Mouse (Mus musculus): ENCODE data around the gene P3h2. TPM values are rescaled to one million over a fixed set of nuclear protein-coding genes. Genes with fewer than 3 reads are reported as not detected.

Gene P3h2
- polyA plus RNA-seq (2012; rRNA removed) = 1.7 and 3.3 TPM in 2 replicates

DNA sequence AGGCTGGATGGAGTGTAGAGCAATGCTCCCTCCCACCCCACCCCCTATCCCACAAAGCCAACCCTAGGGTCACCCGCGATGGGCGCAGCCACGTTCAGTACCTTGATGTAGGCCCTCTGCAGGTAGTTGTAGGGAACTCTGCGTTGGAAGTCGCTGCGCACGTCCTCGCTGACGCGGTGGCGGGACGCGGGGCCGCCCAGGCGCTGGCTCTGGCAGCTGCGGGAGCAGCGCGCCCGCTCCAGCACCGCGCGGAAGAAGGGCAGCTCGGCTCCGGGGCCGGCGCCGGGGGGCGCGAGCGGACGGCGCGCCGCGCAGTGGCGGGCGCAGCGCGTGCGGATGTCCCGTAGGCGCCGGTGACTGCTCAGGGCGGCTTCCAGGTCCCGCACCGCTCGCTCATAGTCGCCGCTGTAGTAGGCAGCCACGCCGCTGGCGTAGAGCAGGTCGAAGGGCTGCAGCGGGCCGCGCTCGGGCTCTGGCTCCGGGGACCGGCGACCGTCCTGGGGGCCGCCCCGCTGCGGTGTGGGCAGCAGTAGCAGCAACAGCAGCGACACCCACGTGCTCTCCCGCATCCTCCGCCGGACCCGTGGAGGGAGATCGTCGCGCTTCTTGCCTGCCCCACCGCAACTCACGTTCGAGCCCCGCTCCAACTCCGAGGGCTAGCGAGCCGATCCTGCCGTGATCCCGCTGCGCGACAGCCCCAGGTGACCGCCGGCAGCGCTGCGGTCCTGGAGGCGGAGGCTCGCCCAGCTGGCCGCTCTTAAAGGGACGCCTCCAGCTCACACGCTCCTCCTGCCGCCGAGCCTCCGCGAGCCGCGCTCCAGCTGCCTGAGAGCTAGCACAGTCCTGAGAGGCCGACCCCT, at the start of gene P3h2:
Gene P3h2, minus strand, starts transcription at position 670 of the 860 bp plus-strand sequence.

Data from central nervous system, embryonic 14 days (tissue).